Mouse (Mus musculus) CD4-positive, CD25-positive, alpha-beta regulatory T cell, adult 2 months (primary cell): ENCODE measurements at regions not wholly inside any gene's neighbourhood (a gene's known extent, or its start where the extent isn't known, plus 50 kb on each side); places are given as distances from the start of the nearest gene placed in this dataset.

Source experiments
- DNase-seq: peaks from one replicate; pipeline ENCODE4 v3.0.0-alpha.2; 2012; ENCODE audit warnings: low read depth, low spot score

DNA sequence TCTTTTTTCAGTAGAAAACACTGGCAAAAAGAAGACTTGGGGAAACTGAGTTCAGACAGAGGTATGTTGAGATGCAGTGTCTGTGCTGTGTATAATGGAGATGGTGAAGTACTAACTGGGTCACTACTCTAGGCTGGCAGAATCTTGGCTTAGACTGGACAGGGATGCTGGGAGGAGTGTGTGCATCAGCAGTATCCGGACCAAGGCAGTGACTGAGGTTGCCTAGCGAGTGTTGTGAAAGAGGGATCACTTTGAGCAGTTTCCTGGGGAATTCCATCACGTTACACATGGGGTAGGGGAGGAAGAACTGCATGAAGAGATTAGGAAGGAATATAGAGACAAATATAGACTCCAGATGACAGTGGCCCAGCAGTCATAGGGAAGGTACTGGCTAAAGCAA, 87.9 kb upstream of the Itprid2 start:
- DNase-seq, result no peak

DNA sequence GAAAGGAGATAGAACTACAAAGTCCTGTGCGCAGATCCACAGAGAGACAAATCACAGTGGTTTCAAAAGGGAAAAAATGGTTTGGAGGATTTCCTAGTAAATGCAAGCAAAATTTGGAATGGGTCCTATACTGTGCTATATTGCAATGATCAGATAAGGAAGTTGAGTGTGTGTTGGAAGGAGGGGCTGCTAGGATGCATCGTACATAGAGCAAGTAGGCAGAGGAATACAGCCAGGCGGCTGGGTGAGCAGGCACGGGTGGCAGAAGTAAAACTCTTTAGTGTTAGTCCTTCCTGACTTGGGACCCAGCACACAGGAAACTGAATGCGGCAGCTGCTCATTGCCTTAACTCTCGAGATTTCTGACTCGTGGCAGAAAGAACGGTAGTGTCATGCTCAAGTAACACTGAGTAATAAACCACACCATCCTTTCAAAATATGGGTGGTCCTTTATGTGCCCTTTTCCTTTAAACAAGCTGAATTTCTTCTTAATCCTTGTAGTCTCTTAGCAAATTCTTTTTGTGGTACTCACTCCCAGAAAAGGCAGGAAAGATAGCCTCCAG, 87.0 kb upstream of the Itprid2 start:
- DNase-seq, result peak; percentile 4

- no peak for DNase-seq
Observed at GRCm38 (mm10) chr2:79549781-79550180, 85.4 kb upstream of the Itprid2 start.

DNA sequence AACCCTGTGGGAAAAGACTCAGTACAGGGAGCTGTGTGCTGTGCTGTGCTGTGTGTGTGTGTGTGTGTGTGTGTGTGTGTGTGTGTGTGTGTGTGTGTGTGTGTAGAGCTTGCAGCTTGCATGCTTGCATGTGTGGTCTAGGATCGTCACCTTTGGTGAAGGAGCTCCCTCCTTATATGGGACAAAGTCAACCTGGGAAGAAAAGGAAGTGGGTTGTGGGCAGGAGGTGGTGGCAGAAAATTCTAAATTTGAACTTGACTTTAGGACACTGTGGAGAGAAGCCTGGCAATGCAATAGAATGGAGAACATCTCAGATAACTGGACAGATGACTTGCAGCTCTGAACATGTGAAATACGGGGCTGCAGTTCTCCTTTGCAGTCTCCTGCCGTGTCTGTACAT, 84.7 kb upstream of the Itprid2 start:
- DNase-seq, result no peak

DNA sequence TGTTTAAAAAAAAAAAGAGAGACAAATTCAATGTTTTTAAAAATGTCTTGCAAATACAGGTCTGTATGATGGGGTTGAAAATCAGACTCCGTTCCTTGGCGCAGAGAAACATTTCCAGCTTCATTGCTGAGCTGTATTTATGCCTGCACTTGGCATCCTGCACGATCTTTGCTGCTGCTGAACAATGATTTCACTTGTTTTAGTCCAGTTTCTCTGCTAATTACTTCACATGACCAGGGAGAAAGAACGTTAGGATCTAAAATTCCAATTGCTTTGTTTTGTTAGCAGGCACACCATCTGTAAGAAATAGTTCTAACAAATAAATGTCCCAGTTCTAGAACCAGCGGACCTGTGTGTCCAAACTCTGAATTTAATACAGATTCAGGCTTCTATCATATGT, 82.7 kb upstream of the Itprid2 start:
- DNase-seq, result no peak

DNA sequence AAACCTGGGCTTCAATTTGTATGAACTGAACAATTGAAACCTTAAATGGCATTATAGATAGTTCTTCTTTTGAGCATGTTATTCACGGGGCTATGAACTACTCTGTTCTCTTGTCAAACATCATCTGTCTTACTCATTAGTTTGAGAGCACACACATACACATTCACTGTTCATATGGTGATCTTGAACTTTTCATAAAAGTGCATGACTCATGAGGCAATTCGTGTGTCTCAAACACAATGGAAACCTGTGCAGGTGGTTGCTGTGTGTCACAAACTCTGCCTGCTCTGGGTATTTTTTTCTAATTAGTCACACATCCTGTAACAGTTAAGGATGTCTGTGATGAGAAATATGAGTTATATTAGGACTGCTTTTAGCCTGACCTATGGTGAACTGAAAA, 79.8 kb upstream of the Itprid2 start:
- DNase-seq, result peak; percentile 6

DNA sequence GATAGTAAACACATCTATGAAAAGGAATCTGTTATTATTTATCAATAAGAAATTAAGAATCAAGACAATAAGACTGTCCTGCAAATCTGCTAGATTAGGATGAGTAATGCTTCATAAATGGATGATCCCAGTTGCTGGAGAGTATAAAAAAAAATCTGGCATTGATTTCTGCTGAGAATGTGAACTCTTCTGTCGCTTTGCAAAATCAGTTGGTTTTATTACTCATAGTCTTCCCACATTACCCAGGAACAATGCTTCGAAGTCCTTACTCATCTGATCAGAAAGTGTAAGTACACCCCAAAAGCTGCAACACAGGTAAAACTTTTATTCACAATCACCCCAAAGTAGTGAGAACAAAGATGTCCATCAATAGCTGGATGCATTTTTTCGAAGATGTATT, 77.8 kb upstream of the Itprid2 start:
- no peak for DNase-seq

DNA sequence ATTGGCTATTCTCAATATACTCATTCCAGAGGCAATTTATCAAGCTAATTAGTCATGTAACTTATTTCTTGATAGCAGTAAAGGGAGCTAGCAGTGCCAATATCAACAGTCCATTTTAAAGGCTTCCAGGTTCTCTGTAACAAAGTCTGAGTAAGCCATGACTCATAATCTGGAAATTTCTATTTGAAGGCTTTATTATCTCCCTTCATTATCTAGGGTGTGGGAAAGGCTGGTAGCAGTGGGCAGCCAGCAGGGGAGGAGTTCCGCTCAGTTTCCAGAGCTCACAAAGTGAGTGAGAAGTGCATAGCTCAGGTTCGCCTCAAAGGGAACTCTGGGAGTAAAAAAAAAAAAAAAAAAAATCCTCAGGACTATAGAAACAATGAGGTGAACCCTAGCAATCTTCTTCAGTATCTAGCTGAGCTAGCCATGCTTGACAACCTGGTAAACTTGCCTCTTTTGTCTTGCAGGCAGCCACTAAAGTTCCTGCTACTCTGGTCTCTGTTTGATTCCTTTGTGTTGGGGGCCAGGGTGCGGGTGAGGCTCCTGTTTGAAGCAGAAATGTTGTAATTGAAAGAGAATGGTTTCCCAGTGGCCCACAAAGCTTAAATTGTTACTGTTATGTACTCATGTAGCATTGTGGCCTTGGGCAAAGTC, 68.7 kb upstream of the Itprid2 start:
- DNase-seq, result no peak

- no peak for DNase-seq
Observed at GRCm38 (mm10) chr2:79567413-79567934, 67.7 kb upstream of the Itprid2 start.

GRCm38 (mm10) chr2:79569663-79570062, 65.5 kb upstream of the Itprid2 start:
- DNase-seq, result no peak

GRCm38 (mm10) chr2:79571910-79572309, 63.2 kb upstream of the Itprid2 start:
- DNase-seq, result no peak

GRCm38 (mm10) chr2:79575074-79575473, 60.1 kb upstream of the Itprid2 start:
- DNase-seq, result no peak

DNA sequence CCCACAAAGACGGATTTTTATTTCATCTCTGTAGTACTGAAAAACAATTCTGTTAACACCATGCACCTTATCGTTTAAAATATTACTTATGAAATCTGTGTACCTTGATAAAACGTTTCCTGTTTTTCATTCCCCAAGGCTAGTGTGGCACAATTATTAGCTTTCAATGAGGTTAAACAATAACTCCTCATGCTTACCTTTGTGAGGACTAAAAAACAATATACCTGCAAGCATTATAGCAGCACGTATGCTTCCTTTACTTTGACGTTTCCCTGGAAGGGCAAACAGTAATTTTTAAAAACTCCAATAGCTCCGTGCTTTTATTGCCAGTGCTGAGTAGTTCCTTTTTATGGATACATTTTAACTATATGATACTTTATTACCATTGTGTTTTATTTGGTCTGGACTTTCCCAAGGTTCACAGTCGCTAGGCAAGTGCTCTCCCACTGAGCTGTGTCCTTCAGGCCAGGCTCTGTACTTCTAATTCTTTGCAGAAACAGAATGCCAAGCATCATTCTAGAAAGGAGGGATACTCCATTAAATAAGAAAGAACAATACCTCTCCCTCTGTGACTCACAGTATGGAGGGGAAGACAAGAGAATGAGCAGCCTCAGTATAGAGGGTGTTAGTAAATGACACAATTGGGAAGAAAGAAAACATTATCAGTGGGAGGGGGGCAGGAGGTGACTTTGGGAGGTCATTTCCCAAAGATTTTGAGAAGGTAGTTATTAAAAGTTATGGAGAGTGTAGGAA, 50.0 kb upstream of the Itprid2 start:
- DNase-seq, result no peak
